ENCODE assay signal across 9 mouse cellular contexts in genomic region chr4:120568005-120568404, GRCm38 (mm10). TPM values are rescaled to one million over a fixed set of nuclear protein-coding genes. Genes with fewer than 3 reads are reported as not detected.
DNase-seq lines count a peak whose midpoint lies in the region; ATAC-seq and TF ChIP-seq lines count a peak whose summit lies in the region.
"Had no signal": no experiment of that assay in that cellular context is flagged by ENCODE, and none has a peak within 500 bp of the region (broad histone marks: within the 10 kb centered on the region; RNA-seq: fewer than 3 reads in every experiment).

No protein-coding gene starts in this region.

- whole genome bisulfite sequencing in limb, embryonic 14.5 days, result 20% methylated on average over 5 of the region's 5 CpGs
- 45% methylated on average over 5 of the region's 5 CpGs for WGBS in neural tube, embryonic 15.5 days

- peaks cover 34% of the 10 kb centered on the region for H3K4me1 ChIP-seq in limb, embryonic 14.5 days (ENCODE audit: control insufficient read depth, insufficient read depth, low read length)
- peaks cover 28% of the 10 kb centered on the region for H3K4me1 ChIP-seq in neural tube, embryonic 15.5 days

- H3K36me3 ChIP-seq in limb, embryonic 14.5 days (ENCODE audit: control insufficient read depth, insufficient read depth, low read length), result peaks cover 26% of the 10 kb centered on the region
- peaks cover 16% of the 10 kb centered on the region for H3K36me3 ChIP-seq in neural tube, embryonic 15.5 days

- H3K9me3 ChIP-seq in limb, embryonic 14.5 days (ENCODE audit: control insufficient read depth, low read length), result no peaks in the 10 kb centered on the region
- H3K9me3 ChIP-seq in neural tube, embryonic 15.5 days (replicated peaks), result no peaks in the 10 kb centered on the region

- DNase-seq in heart, adult 11 months, result peak; percentile 91
- DNase-seq in heart, postnatal 25 days (ENCODE audit: low spot score), result no peak
- DNase-seq in heart, adult 9 months (ENCODE audit: low spot score in 2 of 2), result peak; percentile 53 to 62
- DNase-seq in limb, embryonic 14.5 days (ENCODE audit: low spot score), result peak; percentile 79
- no peak for DNase-seq in urinary bladder, postnatal 36 days (ENCODE audit: low spot score in 2 of 2)
- no peak for DNase-seq in cerebellum, adult 18-20 months
- DNase-seq in spleen, adult 12 weeks (ENCODE audit: low spot score), result no peak

- ATAC-seq in limb, embryonic 14.5 days (ENCODE audit: low FRiP score, low read depth), result no peak
- ATAC-seq in neural tube, embryonic 15.5 days (ENCODE audit: low FRiP score), result no peak

- peak overlapping the region; percentile 56 for H3K4me2 ChIP-seq in limb, embryonic 14.5 days (replicated peaks; ENCODE audit: low read depth, low read length, severe bottlenecking)
- peak overlapping the region; percentile 75 for H3K4me2 ChIP-seq in neural tube, embryonic 15.5 days

- peak overlapping the region; percentile 32 for H3K9ac ChIP-seq in limb, embryonic 14.5 days (ENCODE audit: low read depth, low read length, severe bottlenecking)
- no peak overlapping the region for H3K9ac ChIP-seq in neural tube, embryonic 15.5 days (replicated peaks)

- no peak for TF ChIP-seq POLR2A in limb, embryonic 14.5 days (IDR thresholded peaks at IDR 0.05; ENCODE audit: borderline replicate concordance, extremely low read depth, insufficient read depth, insufficient read length)

- H3K27me3 ChIP-seq in limb, embryonic 14.5 days (ENCODE audit: control insufficient read depth, insufficient read depth, low read length), result no peaks in the 10 kb centered on the region
- H3K27me3 ChIP-seq in neural tube, embryonic 15.5 days (replicated peaks), result no peaks in the 10 kb centered on the region

- H3K4me3 ChIP-seq in limb, embryonic 14.5 days (replicated peaks; ENCODE audit: low read length), result peak overlapping the region; percentile 78
- no peak overlapping the region for H3K4me3 ChIP-seq in neural tube, embryonic 15.5 days (replicated peaks)

- intact Hi-C loops in heart, postnatal 25 days (cut with DNase I), result loop anchor here (10.0 kb wide), 1 partner anchor 283 kb away; the partner anchor contains the start of gene Foxo6

- H3K27ac ChIP-seq in limb, embryonic 14.5 days (replicated peaks; ENCODE audit: low read depth, low read length), result peak overlapping the region; percentile 81
- H3K27ac ChIP-seq in neural tube, embryonic 15.5 days (replicated peaks), result no peak overlapping the region

RNA-seq across cellular contexts. Expression of gene Ctps, which starts 2.1 kb away (rescaled TPM):
- total RNA-seq in heart, postnatal 25 days (2021), result 10 to 100 TPM; 34.0 to 34.2 TPM
- polyA plus RNA-seq in limb, embryonic 14.5 days (2012; rRNA removed), result 42.4 and 48.3 TPM in 2 replicates
- polyA plus RNA-seq in limb, embryonic 14.5 days (2014; fragmentation: Nextera tagmentation; extraction: Ambion mirVana), result 77.6 and 83.9 TPM in 2 replicates
- 80.2 and 81.1 TPM in 2 replicates for polyA plus RNA-seq in neural tube, embryonic 15.5 days (2015; fragmentation: Nextera tagmentation; extraction: Ambion mirVana)

RNA-seq across cellular contexts. Expression of gene Gm8439, which starts 20.5 kb away (rescaled TPM):
- total RNA-seq in heart, postnatal 25 days (2021), result not detected
- polyA plus RNA-seq in limb, embryonic 14.5 days (2012; rRNA removed), result not detected in 2 replicates
- polyA plus RNA-seq in limb, embryonic 14.5 days (2014; fragmentation: Nextera tagmentation; extraction: Ambion mirVana), result not detected in 2 replicates
- polyA plus RNA-seq in neural tube, embryonic 15.5 days (2015; fragmentation: Nextera tagmentation; extraction: Ambion mirVana), result not detected in 2 replicates
- total RNA-seq: heart, postnatal 36 days had no signal

RNA-seq across cellular contexts. Expression of gene Slfnl1, which starts 36.0 kb away (rescaled TPM):
- total RNA-seq in heart, postnatal 25 days (2021), result not detected
- 0.13 and 0.15 TPM in 2 replicates for polyA plus RNA-seq in limb, embryonic 14.5 days (2012; rRNA removed)
- polyA plus RNA-seq in limb, embryonic 14.5 days (2014; fragmentation: Nextera tagmentation; extraction: Ambion mirVana), result 0.10 TPM in 1 of 2 replicates, not detected in the other
- not detected in 2 replicates for polyA plus RNA-seq in neural tube, embryonic 15.5 days (2015; fragmentation: Nextera tagmentation; extraction: Ambion mirVana)
- total RNA-seq: heart, postnatal 36 days had no signal

Comparison
In these comparisons a context has a peak if more than half of its experiments do, and no peak if none do; other contexts are left out.
1. DNase-seq: peak in heart, adult 11 months (single experiment), heart, adult 9 months (2 of 2) and limb, embryonic 14.5 days (single experiment); none in heart, postnatal 25 days (single experiment), urinary bladder, postnatal 36 days (0 of 2), cerebellum, adult 18-20 months (0 of 2) and spleen, adult 12 weeks (single experiment).